Mouse (Mus musculus): Measurements from ENCODE around the gene Ppp2r1b.
"Not testable (repeated sequence)": the region's sequence is repeated elsewhere in the genome, so short reads cannot be mapped to it uniquely, and the experiment has no call there.

The Ppp2r1b gene

DNA sequence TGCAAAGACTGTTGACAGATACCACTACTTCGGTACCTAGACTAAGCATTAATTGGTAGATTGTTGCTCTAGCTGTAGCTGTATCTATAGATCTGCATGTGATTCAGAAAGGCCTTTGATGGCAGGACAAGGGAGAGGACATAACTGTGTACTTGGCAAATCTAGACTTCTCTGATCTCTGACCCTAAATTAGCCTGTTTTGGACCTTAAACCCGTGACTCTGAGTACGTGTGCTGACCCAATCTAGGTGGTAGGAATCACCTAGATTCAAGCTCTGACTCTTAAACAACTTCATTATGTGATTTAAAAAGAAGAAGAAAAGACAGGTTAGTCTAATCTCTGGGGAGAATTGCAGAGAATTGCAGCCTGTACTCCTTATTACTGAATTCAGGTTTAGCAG is at the start of gene Ppp2r1b:
Gene Ppp2r1b, plus strand, starts transcription at position 221 of the 400 bp plus-strand sequence.
- no peak for DNase-seq (ENCODE audit: low spot score)

DNA sequence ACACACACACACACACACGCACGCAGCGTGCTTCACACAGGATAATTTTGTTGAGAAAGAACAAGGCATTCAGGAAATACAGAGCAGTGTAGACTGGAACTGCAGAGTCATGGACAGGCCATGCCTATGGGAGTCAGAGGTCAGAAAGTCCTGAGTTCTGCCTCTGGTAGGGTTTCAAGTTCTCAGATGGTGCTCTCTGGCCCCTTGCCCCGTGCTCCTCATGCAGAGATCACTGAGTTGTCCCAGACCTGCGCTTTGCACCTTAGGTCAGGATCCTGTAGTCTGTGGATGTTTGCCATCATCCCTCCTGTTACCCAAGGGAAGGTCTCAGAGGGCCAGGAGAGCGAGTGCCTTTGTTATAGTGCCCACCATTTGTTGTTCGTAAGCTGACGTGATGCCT is 48.3 kb upstream of the Ppp2r1b start:
- no peak for DNase-seq (ENCODE audit: low spot score)

DNA sequence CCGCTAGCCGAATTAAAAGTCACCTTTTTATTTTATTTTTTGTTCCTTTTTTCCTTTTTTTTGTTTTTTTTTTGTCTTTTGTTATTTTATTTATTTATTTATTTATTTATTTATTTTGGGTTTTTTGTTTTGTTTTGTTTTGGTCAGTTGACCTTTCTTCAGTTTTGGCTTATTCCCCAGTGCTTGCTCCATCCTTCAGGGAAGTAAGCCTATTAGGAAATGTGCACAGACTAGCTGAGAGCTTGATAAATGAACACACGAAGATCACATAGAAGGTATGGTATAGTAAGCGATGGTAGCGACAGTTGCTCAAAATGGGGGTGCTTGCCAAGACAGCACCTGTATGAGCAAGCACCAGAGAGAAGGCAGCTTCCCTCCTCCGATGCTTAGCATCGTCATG is 47.5 kb upstream of the Ppp2r1b start:
- DNase-seq (ENCODE audit: low spot score), result no peak

- no peak for DNase-seq (ENCODE audit: low spot score)
Observed at GRCm38 (mm10) chr9:50798368-50798767, 46.7 kb upstream of the Ppp2r1b start.

DNA sequence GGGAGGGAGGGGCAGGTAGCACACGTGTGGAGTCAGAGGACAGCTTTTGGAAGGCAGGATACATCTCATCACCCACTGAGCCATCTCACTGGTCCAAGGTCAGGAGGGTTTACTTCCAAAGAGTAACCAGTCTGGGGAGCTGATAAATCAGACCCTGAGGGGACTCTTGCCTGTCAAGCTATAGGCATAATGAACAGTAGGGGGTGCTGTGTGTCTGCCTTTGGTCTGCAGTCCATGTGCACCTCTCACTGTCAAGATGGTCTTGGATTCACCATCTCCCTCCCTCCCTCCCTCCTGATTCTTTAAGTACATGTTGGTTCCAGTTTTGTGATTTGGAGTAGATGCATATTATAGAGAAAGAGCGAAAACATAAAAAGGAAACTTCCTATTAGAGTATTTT is 44.1 kb upstream of the Ppp2r1b start:
- DNase-seq (ENCODE audit: low spot score), result no peak

GRCm38 (mm10) chr9:50803055-50803671 is 41.9 kb upstream of the Ppp2r1b start:
- DNase-seq (ENCODE audit: low spot score), result no peak

GRCm38 (mm10) chr9:50808471-50808870 is 36.6 kb upstream of the Ppp2r1b start:
- DNase-seq (ENCODE audit: low spot score), result no peak

GRCm38 (mm10) chr9:50809146-50809545 is 36.0 kb upstream of the Ppp2r1b start:
- DNase-seq (ENCODE audit: low spot score), result no peak

DNA sequence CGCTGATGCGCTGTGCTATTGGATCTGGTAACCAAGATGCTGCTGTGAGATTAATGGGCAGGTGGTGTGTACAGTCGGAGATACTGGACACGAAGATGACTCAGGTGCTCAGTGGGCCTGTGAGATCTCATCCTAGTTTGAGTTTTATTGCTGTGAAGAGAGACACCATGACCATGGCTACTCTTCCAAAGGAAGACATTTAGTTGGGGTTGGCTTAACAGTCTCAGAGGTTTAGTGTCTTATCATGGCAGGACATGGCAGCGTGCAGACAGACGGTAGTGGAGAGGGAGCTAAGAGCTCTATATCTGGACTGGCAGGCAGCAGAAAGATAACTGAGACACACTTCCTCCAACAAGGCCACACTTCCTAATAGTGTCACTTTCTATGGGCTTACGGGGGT is 33.9 kb upstream of the Ppp2r1b start:
- no peak for DNase-seq (ENCODE audit: low spot score)

- DNase-seq (ENCODE audit: low spot score), result no peak
Observed at GRCm38 (mm10) chr9:50811746-50812145, 33.4 kb upstream of the Ppp2r1b start.

- no peak for DNase-seq (ENCODE audit: low spot score)
Observed at GRCm38 (mm10) chr9:50813796-50814195, 31.3 kb upstream of the Ppp2r1b start.

GRCm38 (mm10) chr9:50815666-50816065 is 29.4 kb upstream of the Ppp2r1b start:
- no peak for DNase-seq (ENCODE audit: low spot score)

GRCm38 (mm10) chr9:50816512-50816911 is 28.6 kb upstream of the Ppp2r1b start:
- no peak for DNase-seq (ENCODE audit: low spot score)

- no peak for DNase-seq (ENCODE audit: low spot score)
Observed at GRCm38 (mm10) chr9:50818050-50818449, 27.1 kb upstream of the Ppp2r1b start.

GRCm38 (mm10) chr9:50819716-50820115 is 25.4 kb upstream of the Ppp2r1b start:
- DNase-seq (ENCODE audit: low spot score), result no peak

DNA sequence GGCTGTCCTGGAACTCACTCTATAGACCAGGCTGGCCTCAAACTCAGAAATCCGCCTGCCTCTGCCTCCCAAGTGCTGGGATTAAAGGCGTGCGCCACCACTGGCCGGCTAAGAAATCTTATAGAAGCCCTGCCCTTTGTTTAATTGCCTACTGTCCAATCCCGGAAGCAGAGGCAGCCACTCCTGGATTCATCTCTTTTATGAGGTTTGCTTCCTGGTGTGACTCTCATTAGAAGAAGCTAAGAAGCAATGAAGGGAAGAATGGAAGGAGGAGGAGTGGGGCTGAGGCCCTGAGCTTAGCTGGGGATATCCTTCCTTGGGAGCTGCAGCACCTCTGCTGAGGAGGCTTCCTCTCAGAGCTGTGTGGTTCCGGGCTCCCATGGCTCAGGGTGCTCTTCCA is 23.4 kb upstream of the Ppp2r1b start:
- DNase-seq (ENCODE audit: low spot score), result no peak

GRCm38 (mm10) chr9:50822216-50822615 is 22.9 kb upstream of the Ppp2r1b start:
- no peak for DNase-seq (ENCODE audit: low spot score)

GRCm38 (mm10) chr9:50823779-50824453 is 21.2 kb upstream of the Ppp2r1b start:
- no peak for DNase-seq (ENCODE audit: low spot score)

DNA sequence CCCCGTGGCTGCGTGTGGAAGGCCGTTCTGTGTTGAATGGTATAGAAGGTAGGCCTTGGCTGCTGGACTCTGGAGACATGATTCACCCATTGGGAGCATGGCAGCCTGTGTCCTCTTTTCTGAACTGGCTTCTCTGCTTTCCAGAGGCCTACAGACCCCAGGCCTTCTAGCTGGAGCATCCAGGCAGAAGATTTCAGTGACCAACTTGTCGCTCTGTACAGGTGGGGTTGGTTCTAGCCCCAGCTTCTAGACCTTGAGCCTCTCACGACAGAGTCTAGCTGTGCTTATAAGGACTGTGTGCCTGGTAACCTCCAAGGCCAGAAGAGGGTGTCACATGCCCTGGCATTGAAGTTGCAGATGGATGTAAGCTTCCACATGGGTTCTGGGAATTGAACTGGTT is 13.6 kb upstream of the Ppp2r1b start:
- no peak for DNase-seq (ENCODE audit: low spot score)

- no peak for DNase-seq (ENCODE audit: low spot score)
Observed at GRCm38 (mm10) chr9:50832162-50832561, 12.9 kb upstream of the Ppp2r1b start.

- not testable (repeated sequence) for DNase-seq (ENCODE audit: low spot score)
Observed at GRCm38 (mm10) chr9:50832582-50832981, 12.5 kb upstream of the Ppp2r1b start.

DNA sequence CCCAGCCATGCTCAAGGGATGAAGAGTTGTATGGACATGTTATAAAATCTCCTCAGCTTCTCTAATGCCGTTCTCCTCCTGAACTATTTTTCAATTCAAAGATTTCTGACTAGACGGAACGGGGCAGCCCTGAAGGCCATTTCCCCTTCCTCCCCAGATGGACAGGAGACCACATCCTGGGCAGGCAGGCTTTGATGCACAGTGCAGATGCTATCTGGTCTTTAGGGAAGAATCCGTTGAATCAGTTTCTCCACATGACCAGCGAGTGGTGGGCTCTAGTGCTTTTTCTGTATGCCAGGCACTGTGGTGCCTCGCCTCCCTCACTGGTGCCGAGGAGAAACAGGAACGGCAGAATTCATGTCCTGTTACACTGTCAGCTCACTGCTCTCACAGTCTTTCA is 11.3 kb upstream of the Ppp2r1b start:
- no peak for DNase-seq (ENCODE audit: low spot score)

DNA sequence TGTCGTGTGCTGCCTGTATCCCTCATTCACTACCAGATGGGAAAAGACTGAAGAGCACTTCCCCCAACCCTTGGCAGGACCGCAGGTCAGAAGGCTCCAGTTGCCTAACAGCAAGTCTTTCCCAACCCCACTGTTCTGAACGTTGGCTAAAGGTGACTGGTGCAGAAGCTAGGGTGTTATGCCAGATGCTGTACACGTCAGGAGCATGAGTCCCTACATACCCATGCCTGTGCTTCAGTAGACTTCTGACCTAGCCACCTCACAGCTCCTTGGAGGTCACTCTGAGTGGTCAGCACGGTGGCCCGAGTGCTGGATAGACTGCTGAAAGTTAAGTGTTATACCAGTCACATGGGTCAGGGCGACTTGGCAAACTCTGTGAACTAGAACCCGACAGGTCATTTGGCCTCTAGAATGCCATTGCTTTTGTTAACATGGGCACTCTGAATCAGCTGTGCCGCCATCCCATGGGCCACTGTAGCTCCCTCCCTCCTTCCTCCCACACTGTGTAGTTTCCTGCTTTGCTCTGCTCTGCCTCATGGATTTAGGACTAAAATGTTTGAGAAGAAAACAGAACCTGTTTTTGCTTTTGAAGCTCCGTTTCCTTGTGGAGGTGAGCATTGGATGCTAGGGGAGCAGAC is 9.9 kb upstream of the Ppp2r1b start:
- DNase-seq (ENCODE audit: low spot score), result no peak

DNA sequence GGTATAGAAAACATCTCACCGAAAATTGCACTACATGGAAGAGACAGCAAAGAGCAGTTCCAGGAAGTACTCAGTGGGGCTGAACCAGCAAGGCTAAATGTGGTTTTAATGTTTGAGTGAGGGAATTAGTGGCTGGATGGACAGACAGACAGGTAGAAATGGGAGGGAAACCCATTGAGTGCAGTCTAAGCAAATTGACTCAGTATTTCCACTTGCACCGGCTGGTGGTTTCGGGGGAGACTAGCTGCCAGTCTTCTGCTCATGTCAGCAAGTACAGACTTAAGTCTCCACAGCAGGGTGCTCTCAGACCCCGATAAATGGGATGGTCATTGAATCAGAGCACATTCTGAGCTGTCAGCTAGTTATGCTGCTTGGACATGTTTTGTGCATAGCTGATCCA is 9.0 kb upstream of the Ppp2r1b start:
- DNase-seq (ENCODE audit: low spot score), result no peak

All from urinary bladder, postnatal 10 days (tissue).